Mouse (Mus musculus) layer of hippocampus, postnatal 36 days (tissue): ENCODE data around the gene Clec12a. TPM values are rescaled to one million over a fixed set of nuclear protein-coding genes. Genes with fewer than 3 reads are reported as not detected.

Source experiments
- DNase-seq, 2 experiments: peaks; one replicate each; pipeline ENCODE4 v3.0.0; 2022
- total RNA-seq, 2 experiments: library from RNA; stranded (reverse); gene quantifications; 2 replicates each; pipeline ENCODE4 v1.2.3; 2021

Clec12a gene
- total RNA-seq, 2 experiments from 2014 or later = 0.32 TPM; not detected in 1

- DNase-seq = peak in 1 of 2 experiments; percentile 3
These were observed 38.0 kb downstream of the Clec12a start for GRCm38 (mm10) chr6:129380454-129380853.

- no peak for DNase-seq
These were observed 39.2 kb downstream of the Clec12a start for GRCm38 (mm10) chr6:129381736-129382135.

- DNase-seq = no peak
These were observed 41.0 kb downstream of the Clec12a start for GRCm38 (mm10) chr6:129383466-129383865.

- DNase-seq = no peak
These were observed 42.5 kb downstream of the Clec12a start for GRCm38 (mm10) chr6:129385000-129385399.

- no peak for DNase-seq
These were observed 43.3 kb downstream of the Clec12a start, which contains the start of gene Clec12b for GRCm38 (mm10) chr6:129385774-129386173. Clec12b (minus strand) TSS chr6:129385874.

- no peak for DNase-seq
These were observed 50.7 kb downstream of the Clec12a start for GRCm38 (mm10) chr6:129393087-129393720.

- DNase-seq = no peak
These were observed 51.2 kb downstream of the Clec12a start for GRCm38 (mm10) chr6:129393732-129394131.

GRCm38 (mm10) chr6:129396997-129397396 lies 54.5 kb downstream of the Clec12a start, which contains the start of gene Clec1b:
Clec1b (plus strand) TSS chr6:129397297.
- DNase-seq = no peak

- no peak for DNase-seq
These were observed 57.5 kb downstream of the Clec12a start for GRCm38 (mm10) chr6:129399945-129400344.

- no peak for DNase-seq
These were observed 59.9 kb downstream of the Clec12a start for GRCm38 (mm10) chr6:129402404-129402803.

- DNase-seq = no peak
These were observed 60.9 kb downstream of the Clec12a start for GRCm38 (mm10) chr6:129403391-129403790.

- no peak for DNase-seq
These were observed 63.5 kb downstream of the Clec12a start for GRCm38 (mm10) chr6:129405999-129406398.

- DNase-seq = no peak
These were observed 64.8 kb downstream of the Clec12a start for GRCm38 (mm10) chr6:129407324-129407723.

GRCm38 (mm10) chr6:129408562-129408961 lies 66.1 kb downstream of the Clec12a start, which contains the start of gene Clec9a:
Clec9a (plus strand) TSS chr6:129408862.
- DNase-seq = no peak

GRCm38 (mm10) chr6:129414177-129414576 lies 71.7 kb downstream of the Clec12a start:
- no peak for DNase-seq

Other genes with a start within 250 kb of the Clec12a start
- not detected for gene Clec2e, start 241.8 kb upstream of the Clec12a start, total RNA-seq
- gene Clec2d, start 162.1 kb upstream of the Clec12a start, total RNA-seq = 1 to 10 TPM; 5.7 to 9.8 TPM
- gene Cd69, start 67.3 kb upstream of the Clec12a start, total RNA-seq = not detected
- not detected for gene 4922502D21Rik, start 10.9 kb upstream of the Clec12a start, total RNA-seq
- not detected for gene Clec12b, start 43.2 kb downstream of the Clec12a start, total RNA-seq
- not detected for gene Clec1b, start 54.6 kb downstream of the Clec12a start, total RNA-seq
- gene Clec9a, start 66.2 kb downstream of the Clec12a start, total RNA-seq = not detected
- gene Clec1a, start 109.3 kb downstream of the Clec12a start, total RNA-seq = 1 to 10 TPM; 3.6 to 4.1 TPM
- not detected for gene Olr1, start 164.5 kb downstream of the Clec12a start, total RNA-seq
- not detected for gene Tmem52b, start 169.9 kb downstream of the Clec12a start, total RNA-seq
- 100 to 1,000 TPM; 613 to 662 TPM for gene Gabarapl1, start 190.5 kb downstream of the Clec12a start, total RNA-seq
- not detected for gene Klre1, start 235.2 kb downstream of the Clec12a start, total RNA-seq
- not detected for gene Klrd1, start 249.1 kb downstream of the Clec12a start, total RNA-seq